Mouse (Mus musculus) cerebellum, adult 2 months (tissue): Measurements from ENCODE around the gene Masp1. TPM values are rescaled to one million over a fixed set of nuclear protein-coding genes. Genes with fewer than 3 reads are reported as not detected.

Experiments
- DNase-seq, 2 experiments: peaks; one replicate each; pipeline ENCODE4 v3.0.0; 2021
- H3K27ac ChIP-seq: fragments of 200-500 bp; 2 replicates; pipeline ENCODE4 v1.5.1; 2012; ENCODE audit warnings: low read length, control low read depth, inconsistent platforms; ENCODE audit not compliant: insufficient read depth
- H3K27me3 ChIP-seq: fragments of 200-500 bp; 2 replicates; pipeline ENCODE4 v1.6.1; 2012; ENCODE audit warnings: inconsistent platforms, mild to moderate bottlenecking, low read length, moderate library complexity; ENCODE audit not compliant: control insufficient read depth, insufficient read depth
- H3K4me1 ChIP-seq: fragments of 200-500 bp; 2 replicates; pipeline ENCODE4 v1.6.1; 2011; ENCODE audit warnings: low read length; ENCODE audit not compliant: control insufficient read depth, insufficient read depth
- H3K4me3 ChIP-seq: fragments of 200-500 bp; replicated peaks from 2 replicates; pipeline ENCODE3; 2011; ENCODE audit warnings: mild to moderate bottlenecking, low read depth, low read length, control low read depth; ENCODE audit not compliant: insufficient read depth
- CTCF ChIP-seq: fragments of 200-500 bp; IDR thresholded peaks from 2 replicates; pipeline ENCODE4 v1.5.1; 2011; ENCODE audit warnings: low read depth, mild to moderate bottlenecking, control low read depth, low read length, moderate library complexity, borderline replicate concordance; ENCODE audit not compliant: insufficient read depth
- POLR2A ChIP-seq: fragments of 200-500 bp; IDR thresholded peaks from 2 replicates; pipeline ENCODE4 v1.6.1; 2011; ENCODE audit warnings: low read length, control low read depth, borderline replicate concordance; ENCODE audit not compliant: insufficient read depth
- WGBS: fragments of 180-500 bp; shearing (Covaris S2); methylation state at CpG from one replicate; pipeline ENCODE4 v1.1.7; 2018; 5-methylcytosine and 5-hydroxymethylcytosine counted together
- polyA plus RNA-seq: library from polyadenylated mRNA; depleted of rRNA; stranded (reverse); fragments of >200 nt; gene quantifications from 2 replicates; pipeline ENCODE4 v1.2.3, GENCODE M21; 2012

The Masp1 gene
- polyA plus RNA-seq, 1 experiment: 13.7 TPM

- 81% methylated on average over 4 of the region's 4 CpGs for WGBS
- Histone ChIP-seq H3K4me3 (no peak overlapping the region), H3K27me3 (no peaks in the 10 kb centered on the region), H3K27ac (no peak overlapping the region), H3K4me1 (no peaks in the 10 kb centered on the region)
- DNase-seq: no peak
- TF ChIP-seq POLR2A: no peak
- no peak for TF ChIP-seq CTCF
These were observed 9.3 kb downstream of the Masp1 start for GRCm38 (mm10) chr16:23511166-23511935.

- TF ChIP-seq CTCF: no peak
- TF ChIP-seq POLR2A: no peak
- no peaks in the 10 kb centered on the region for H3K4me1 ChIP-seq
- no peak overlapping the region for H3K27ac ChIP-seq
- no peaks in the 10 kb centered on the region for H3K27me3 ChIP-seq
- DNase-seq: no peak
- WGBS: 70% methylated on average over 11 of the region's 11 CpGs
- no peak overlapping the region for H3K4me3 ChIP-seq
These were observed 14.5 kb downstream of the Masp1 start for GRCm38 (mm10) chr16:23505904-23506687.

DNA sequence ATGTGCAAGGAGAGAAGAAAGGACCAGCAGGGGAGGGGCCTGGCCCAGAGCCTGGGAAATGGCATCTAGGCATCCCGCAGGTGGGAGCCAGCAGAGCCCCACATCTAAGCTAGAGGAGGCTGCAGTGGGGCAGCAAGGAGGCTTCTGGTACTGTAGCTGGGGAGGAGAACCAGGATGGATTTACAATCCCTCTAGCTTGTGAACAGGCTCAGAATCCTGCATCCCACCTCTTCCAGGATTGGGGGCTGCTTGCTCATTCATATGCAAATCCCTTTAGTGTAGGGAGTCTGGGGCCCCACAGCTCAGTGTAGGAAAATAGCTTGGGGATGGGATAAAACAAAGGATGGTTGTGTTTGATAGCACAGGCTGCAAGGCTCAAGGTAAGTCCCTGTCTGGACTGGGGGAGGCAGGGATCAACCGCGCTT lies 16.3 kb downstream of the Masp1 start:
- Histone ChIP-seq H3K27ac (no peak overlapping the region), H3K27me3 (no peaks in the 10 kb centered on the region), H3K4me1 (no peaks in the 10 kb centered on the region), H3K4me3 (no peak overlapping the region)
- DNase-seq: no peak
- WGBS: 49% methylated on average over 3 of the region's 3 CpGs
- TF ChIP-seq POLR2A: no peak
- TF ChIP-seq CTCF: no peak

DNA sequence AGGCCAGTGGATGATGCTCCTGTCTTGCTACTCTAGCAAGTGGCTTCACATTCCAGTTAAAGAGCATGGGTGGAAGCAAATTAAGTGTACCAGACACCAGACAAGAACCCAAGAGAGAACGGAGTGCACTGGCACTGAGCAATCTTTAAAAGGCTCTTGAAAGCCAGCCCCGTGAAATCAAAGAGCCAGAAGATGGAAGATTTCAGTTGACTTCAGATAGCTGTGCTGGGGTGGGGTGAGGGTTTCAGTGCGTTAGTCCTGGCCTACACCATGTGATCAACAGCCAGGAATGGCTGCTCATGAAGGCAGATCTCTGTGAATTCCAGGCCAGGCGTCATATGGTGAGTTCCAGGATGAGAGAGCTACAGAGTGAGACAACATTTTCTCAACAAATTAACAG lies 17.3 kb downstream of the Masp1 start:
- H3K4me3 ChIP-seq: no peak overlapping the region
- no peak for DNase-seq
- no peak overlapping the region for H3K27ac ChIP-seq
- H3K4me1 ChIP-seq: no peaks in the 10 kb centered on the region
- WGBS: 52% methylated on average over 4 of the region's 4 CpGs
- TF ChIP-seq POLR2A: no peak
- H3K27me3 ChIP-seq: no peaks in the 10 kb centered on the region

DNA sequence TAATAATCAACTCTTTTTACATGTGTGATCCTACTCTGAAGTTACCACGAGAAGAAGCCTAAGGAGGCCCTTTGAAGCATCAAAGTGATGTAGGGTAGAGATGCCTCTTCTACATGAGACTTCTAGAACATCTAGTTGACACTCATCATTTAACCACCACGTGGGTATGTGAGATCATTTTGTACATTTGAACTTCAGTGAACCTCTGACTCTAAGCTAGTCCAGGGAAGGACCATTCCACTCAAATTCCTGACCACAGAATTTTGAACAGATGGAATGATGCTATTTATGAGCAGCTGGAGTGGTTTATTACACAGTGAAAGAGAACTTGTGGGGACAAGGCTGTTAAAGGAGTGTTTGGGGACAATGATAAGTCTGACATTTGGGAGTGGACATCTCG lies 18.1 kb downstream of the Masp1 start:
- Histone ChIP-seq H3K27me3 (no peaks in the 10 kb centered on the region), H3K27ac (no peak overlapping the region), H3K4me3 (no peak overlapping the region), H3K4me1 (no peaks in the 10 kb centered on the region)
- DNase-seq: no peak
- no peak for TF ChIP-seq POLR2A
- no peak for TF ChIP-seq CTCF
- 70% methylated on average over 3 of the region's 3 CpGs for WGBS

DNA sequence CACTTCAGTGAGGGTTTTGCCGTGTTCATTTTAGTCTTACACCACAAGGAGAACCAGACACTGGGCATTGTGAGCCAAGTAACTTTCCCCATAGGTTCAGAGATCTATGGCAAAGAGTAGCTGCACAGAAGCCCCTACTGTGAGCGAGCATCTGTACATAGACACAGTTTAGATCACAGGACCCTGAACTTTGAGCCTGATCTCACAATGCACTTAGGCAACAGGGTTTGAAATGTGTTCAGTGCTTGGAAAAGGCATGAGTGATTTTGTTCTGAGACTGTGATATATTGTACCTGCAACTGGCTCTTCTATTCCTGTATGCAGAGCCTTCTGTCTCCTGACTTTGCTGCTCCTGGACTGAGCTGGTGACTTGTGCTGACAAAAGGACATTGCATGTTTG lies 19.3 kb downstream of the Masp1 start:
- DNase-seq: no peak
- 84% methylated on average over 2 of the region's 2 CpGs for WGBS
- TF ChIP-seq CTCF (no peak), POLR2A (no peak)
- Histone ChIP-seq H3K4me3 (no peak overlapping the region), H3K27me3 (no peaks in the 10 kb centered on the region), H3K27ac (no peak overlapping the region), H3K4me1 (no peaks in the 10 kb centered on the region)

DNA sequence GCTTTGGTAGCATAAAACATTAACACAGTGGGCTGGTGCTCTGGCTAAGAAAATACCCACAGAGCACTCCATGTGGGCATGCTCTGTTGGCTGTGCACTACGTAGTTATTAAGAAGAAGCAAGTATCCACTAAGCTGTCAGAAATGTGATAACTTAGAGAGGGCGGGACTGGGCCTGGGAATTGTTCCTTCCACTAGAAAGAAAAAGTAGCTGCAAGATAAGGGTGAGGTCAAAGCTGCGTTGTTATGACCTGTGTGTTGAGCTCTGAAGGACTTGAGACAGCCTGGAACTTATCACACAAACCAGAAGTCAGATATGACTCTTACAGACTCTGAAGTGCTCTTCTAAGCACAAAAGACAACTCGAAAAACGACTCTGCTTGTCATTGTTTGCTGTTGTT lies 20.1 kb downstream of the Masp1 start:
- no peak overlapping the region for H3K4me3 ChIP-seq
- WGBS: 78% methylated on average over 5 of the region's 5 CpGs
- no peaks in the 10 kb centered on the region for H3K4me1 ChIP-seq
- H3K27me3 ChIP-seq: no peaks in the 10 kb centered on the region
- H3K27ac ChIP-seq: no peak overlapping the region
- DNase-seq: no peak
- TF ChIP-seq CTCF (no peak), POLR2A (no peak)

GRCm38 (mm10) chr16:23498691-23499131 lies 21.9 kb downstream of the Masp1 start:
- Histone ChIP-seq H3K4me1 (no peaks in the 10 kb centered on the region), H3K27me3 (no peaks in the 10 kb centered on the region), H3K27ac (no peak overlapping the region), H3K4me3 (no peak overlapping the region)
- DNase-seq: no peak
- 60% methylated on average over 7 of the region's 7 CpGs for WGBS
- TF ChIP-seq POLR2A: no peak
- no peak for TF ChIP-seq CTCF
